In the genomic region with DNA sequence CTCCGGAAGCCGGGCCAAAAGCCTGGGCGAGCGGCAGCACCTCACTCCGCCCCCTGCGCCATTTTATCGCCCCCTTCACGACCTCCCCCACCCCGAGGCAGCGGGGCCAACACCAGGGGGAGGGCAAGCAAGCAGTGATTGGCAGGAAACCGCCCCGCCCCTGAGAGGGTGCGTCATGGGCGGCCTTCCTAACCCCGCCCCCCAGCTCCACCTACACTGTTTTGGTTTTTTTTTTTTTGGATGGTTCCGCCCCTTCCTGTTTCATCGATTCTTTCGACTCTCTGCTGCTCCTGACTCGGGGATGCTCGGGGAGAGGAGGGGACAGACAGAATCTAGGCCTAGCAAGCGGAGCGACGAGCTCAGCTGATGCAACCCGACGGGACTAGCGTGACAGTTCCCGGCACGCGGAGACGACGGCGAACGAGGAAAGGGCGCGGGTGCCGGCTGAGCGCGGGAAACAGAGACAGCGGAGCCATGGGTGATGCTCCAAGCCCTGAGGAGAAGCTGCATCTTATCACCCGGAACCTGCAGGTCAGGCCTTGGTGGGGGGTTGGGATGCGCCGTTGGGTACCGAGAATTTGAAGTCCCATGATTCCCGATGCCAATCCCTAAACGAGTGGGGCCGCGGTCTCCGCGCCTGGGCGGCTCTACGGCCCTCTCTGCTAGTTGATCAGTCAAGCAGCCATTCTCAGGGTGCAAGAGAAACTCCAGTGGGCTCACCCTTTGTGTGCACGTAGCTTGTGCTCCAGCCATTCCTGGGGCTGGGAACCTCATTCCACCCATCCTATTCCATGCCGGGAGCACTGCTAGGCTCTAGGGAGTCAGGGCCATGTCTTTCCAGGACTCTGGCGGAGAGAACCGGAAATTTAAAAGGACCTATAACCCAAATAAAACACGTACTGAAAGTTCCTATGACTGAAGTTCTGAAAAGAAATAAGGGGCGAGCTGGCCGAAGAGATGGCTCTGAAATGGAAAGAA, we compare ENCODE assay signal across 8 mouse cellular contexts. TPM values are rescaled to one million over a fixed set of nuclear protein-coding genes. Genes with fewer than 3 reads are reported as not detected.
A peak's percentile ranks its signal among the peaks of the same experiment; 100 is the strongest.
DNase-seq lines count a peak whose midpoint lies in the region; ATAC-seq lines count a peak whose summit lies in the region.

A gene (minus strand): TSS at position 186 of the 978 bp plus-strand sequence.
A gene (plus strand): TSS at position 219 of the 978 bp plus-strand sequence.

- H3K4me2 ChIP-seq in lung, embryonic 16.5 days (ENCODE audit: low read depth, low read length): peak within 1 kb of the TSS; percentile 82

- H3K4me1 ChIP-seq in lung, embryonic 16.5 days (replicated peaks; ENCODE audit: control insufficient read depth, insufficient read depth, low read length): peaks cover 21% of the 10 kb centered on the region

- H3K4me3 ChIP-seq in lung, embryonic 16.5 days (ENCODE audit: low read length): peak within 1 kb of the TSS; percentile 78

- ATAC-seq in hematopoietic stem cell, adult 5-6 weeks (replicated peaks in 1 of 2; ENCODE audit: insufficient read depth in 1 of 2, low FRiP score in 2 of 2, low TSS enrichment in 1 of 2, low read depth in 1 of 2, poor library complexity in 2 of 2, severe bottlenecking in 2 of 2): peak; percentile 95
- ATAC-seq in lung, embryonic 16.5 days (ENCODE audit: low read depth): peak; percentile 95

- peak within 1 kb of the TSS; percentile 86 for H3K27ac ChIP-seq in lung, embryonic 16.5 days (ENCODE audit: low read length)

- H3K9ac ChIP-seq in lung, embryonic 16.5 days (ENCODE audit: low read length): peak within 1 kb of the TSS; percentile 88

- H3K27me3 ChIP-seq in lung, embryonic 16.5 days (ENCODE audit: control insufficient read depth, insufficient read depth, low read depth, low read length): no peaks in the 10 kb centered on the region

- WGBS in lung, embryonic 16.5 days: under 1% methylated on average over 56 of the region's 58 CpGs

- H3K36me3 ChIP-seq in lung, embryonic 16.5 days (ENCODE audit: control insufficient read depth, insufficient read depth, low read length): no peaks in the 10 kb centered on the region

- H3K9me3 ChIP-seq in lung, embryonic 16.5 days (ENCODE audit: control insufficient read depth, low read length): no peaks in the 10 kb centered on the region

- peak; percentile 97 for DNase-seq in MEL-GATA-1-ER (ENCODE audit: extremely low read depth, low read depth)
- DNase-seq in cerebellum, adult 8-10 months: peak; percentile 95
- peak; percentile 98 for DNase-seq in forelimb bud, embryonic 11.5 days (ENCODE audit: low read depth, low spot score)
- DNase-seq in layer of hippocampus, adult 9-10 months (ENCODE audit: low spot score): peak; percentile 91
- DNase-seq in ovary, postnatal 10 days (ENCODE audit: low spot score): peak; percentile 82
- DNase-seq in thymus, postnatal 10 days (ENCODE audit: low spot score in 2 of 2): peak; percentile 99

RNA-seq across cellular contexts. Expression of the first gene that starts in this region (rescaled TPM):
- total RNA-seq in hematopoietic stem cell, adult 5-6 weeks (2017): 31.1 and 36.7 TPM in 2 replicates
- 15.4 and 15.8 TPM in 2 replicates for polyA plus RNA-seq in lung, embryonic 16.5 days (2015; fragmentation: Nextera tagmentation; extraction: Ambion mirVana)

RNA-seq across cellular contexts. Expression of the second gene that starts in this region (rescaled TPM):
- total RNA-seq in hematopoietic stem cell, adult 5-6 weeks (2017): 50.7 and 55.0 TPM in 2 replicates
- polyA plus RNA-seq in lung, embryonic 16.5 days (2015; fragmentation: Nextera tagmentation; extraction: Ambion mirVana): 58.5 and 61.2 TPM in 2 replicates

Comparison
In these comparisons a context has a peak if more than half of its experiments do, and no peak if none do; other contexts are left out.
1. Peak in every context shown above with its lines: DNase-seq, ATAC-seq, H3K4me3 ChIP-seq and H3K27ac ChIP-seq.